Comparison of ENCODE assay signal across 9 mouse cellular contexts in the genomic region with DNA sequence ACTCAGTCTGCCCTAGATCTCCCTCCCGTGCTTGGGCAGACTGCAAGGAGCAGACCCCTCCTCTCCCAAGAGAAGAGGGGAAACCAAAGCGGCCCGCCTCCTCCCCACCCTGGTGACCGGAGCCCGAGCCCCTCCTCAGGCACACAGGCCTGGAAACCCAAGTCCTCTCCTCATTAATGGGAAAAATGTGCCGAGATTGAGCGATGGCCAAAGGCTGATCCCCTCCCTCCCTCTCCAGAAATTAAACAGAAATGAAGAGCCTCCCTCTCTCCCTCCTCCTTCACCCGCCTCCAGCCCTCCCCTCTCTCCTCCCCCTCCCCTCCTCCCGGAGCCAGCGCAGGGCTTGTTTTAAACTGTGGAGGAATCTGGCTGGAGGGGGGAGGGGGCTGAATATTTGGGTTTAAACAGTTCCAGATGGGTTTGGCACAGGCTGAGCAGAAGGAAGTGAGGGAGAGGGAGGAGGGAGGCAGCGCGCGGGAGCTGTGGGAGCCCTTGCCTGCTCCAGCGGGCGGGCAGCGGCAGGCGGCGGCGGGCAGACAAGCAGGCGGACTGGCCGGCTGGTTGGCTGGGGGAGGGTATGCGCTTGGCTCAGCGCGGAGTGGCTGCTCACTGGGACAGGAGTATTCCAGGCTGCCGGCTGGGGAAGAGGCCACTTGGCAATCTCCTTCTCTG. TPM values are rescaled to one million over a fixed set of nuclear protein-coding genes. Genes with fewer than 3 reads are reported as not detected.
A peak's percentile ranks its signal among the peaks of the same experiment; 100 is the strongest.
DNase-seq lines count a peak whose midpoint lies in the region; TF ChIP-seq lines count a peak whose summit lies in the region.
"Had no signal": no experiment of that assay in that cellular context is flagged by ENCODE, and none has a peak within 500 bp of the region (broad histone marks: within the 10 kb centered on the region; RNA-seq: fewer than 3 reads in every experiment).

No protein-coding gene starts in this region.

- peak; percentile 13; the same call in 1 of the 2 replicates for TF ChIP-seq CTCF in left cerebral cortex, adult 2 months (IDR thresholded peaks at IDR 0.05)

- peak; percentile 42 for DNase-seq in adrenal gland, adult 8-10 months
- peak; percentile 95 for DNase-seq in embryo, embryonic 11 days
- peak; percentile 91 for DNase-seq in gastrocnemius, postnatal 25 days
- peak; percentile 96 for DNase-seq in hindlimb bud, embryonic 11.5 days (ENCODE audit: extremely low spot score, low read depth, low spot score)
- peak; percentile 80 to 86 for DNase-seq in left cerebral cortex, adult 2 months (ENCODE audit: extremely low spot score in 1 of 2, low spot score in 2 of 2)
- DNase-seq in lung, postnatal 36 days = peak; percentile 94
- DNase-seq in right cerebral cortex, postnatal 10 days (ENCODE audit: low spot score in 2 of 2) = peak; percentile 93 to 95
- no peak for DNase-seq in thymus, postnatal 36 days

- peak overlapping the region; percentile 89 for H3K27ac ChIP-seq in left cerebral cortex, adult 2 months

- H3K4me3 ChIP-seq in left cerebral cortex, adult 2 months = peak overlapping the region; percentile 37
- H3K4me3 ChIP-seq: erythroblast, embryonic 14.5 days had no signal

- intact Hi-C loops in left cerebral cortex, adult 2 months (cut with DNase I) = loop anchor here (1.0 kb wide), 1 partner anchor 35 kb away; no protein-coding TSS in a partner anchor

RNA-seq across cellular contexts. Expression of gene Ephb3, which starts 6.2 kb away (rescaled TPM):
- total RNA-seq in adrenal gland, adult 8-10 months (2022) = 1 to 10 TPM; 1.3 to 2.3 (median 1.7) TPM
- total RNA-seq in gastrocnemius, postnatal 25 days (2021) = 1 to 10 TPM; 1.4 to 1.7 TPM
- total RNA-seq in left cerebral cortex, adult 2 months (2021) = 10 to 100 TPM; 26.8 to 27.3 TPM

RNA-seq across cellular contexts. Expression of gene Teddm3, which starts 57.0 kb away (rescaled TPM):
- under 1 TPM in 1 of 4 experiments, not detected in 3; 0.21 TPM for total RNA-seq in adrenal gland, adult 8-10 months (2022)
- not detected for total RNA-seq in gastrocnemius, postnatal 25 days (2021)
- 1 to 10 TPM; 1.1 to 1.4 TPM for total RNA-seq in left cerebral cortex, adult 2 months (2021)

Comparison
In these comparisons a context has a peak if more than half of its experiments do, and no peak if none do; other contexts are left out.
1. DNase-seq: peak in adrenal gland, adult 8-10 months (single experiment), embryo, embryonic 11 days (single experiment), gastrocnemius, postnatal 25 days (single experiment), hindlimb bud, embryonic 11.5 days (single experiment), left cerebral cortex, adult 2 months (2 of 2), lung, postnatal 36 days (single experiment) and right cerebral cortex, postnatal 10 days (2 of 2); none in thymus, postnatal 36 days (0 of 2).
2. RNA of gene Ephb3, which starts 6.2 kb away (total RNA-seq): 26.8 to 27.3 TPM in left cerebral cortex, adult 2 months; 1.3 to 2.3 TPM in adrenal gland, adult 8-10 months and 1.4 to 1.7 TPM in gastrocnemius, postnatal 25 days; every median in the first group is over 4 times any median in the second.